15 mouse cellular contexts compared by ENCODE assay signal in genomic region chr11:101953441-101953840, GRCm38 (mm10). TPM values are rescaled to one million over a fixed set of nuclear protein-coding genes. Genes with fewer than 3 reads are reported as not detected.
DNase-seq lines count a peak whose midpoint lies in the region; ATAC-seq and TF ChIP-seq lines count a peak whose summit lies in the region.
"Had no signal": no experiment of that assay in that cellular context is flagged by ENCODE, and none has a peak within 500 bp of the region (broad histone marks: within the 10 kb centered on the region; RNA-seq: fewer than 3 reads in every experiment).

No protein-coding gene starts in this region.

- H3K27me3 ChIP-seq in heart, embryonic 15.5 days: peaks cover 9% of the 10 kb centered on the region
- H3K27me3 ChIP-seq in lung, embryonic 16.5 days (ENCODE audit: control insufficient read depth, insufficient read depth, low read depth, low read length): no peaks in the 10 kb centered on the region
- no peaks in the 10 kb centered on the region for H3K27me3 ChIP-seq in lung, postnatal 0 days (replicated peaks; ENCODE audit: insufficient read depth, low read length)
- H3K27me3 ChIP-seq in intestine, postnatal 0 days (replicated peaks; ENCODE audit: control insufficient read depth, insufficient read depth, low read length): no peaks in the 10 kb centered on the region

- intact Hi-C loops in heart, postnatal 10 days (cut with DNase I): no loop called here

- peaks cover 14% of the 10 kb centered on the region for H3K4me1 ChIP-seq in heart, embryonic 15.5 days (replicated peaks)
- peaks cover 17% of the 10 kb centered on the region for H3K4me1 ChIP-seq in lung, embryonic 16.5 days (replicated peaks; ENCODE audit: control insufficient read depth, insufficient read depth, low read length)
- H3K4me1 ChIP-seq in lung, postnatal 0 days (ENCODE audit: insufficient read depth, low read depth, low read length): 0 out of 2 replicates have a peak, but pooled peaks cover 3% of the 10 kb centered on the region
- H3K4me1 ChIP-seq in intestine, postnatal 0 days (replicated peaks; ENCODE audit: control insufficient read depth, insufficient read depth, low read length): 0 out of 2 replicates have a peak, but pooled peaks cover 3% of the 10 kb centered on the region

- no peaks in the 10 kb centered on the region for H3K36me3 ChIP-seq in heart, embryonic 15.5 days
- no peaks in the 10 kb centered on the region for H3K36me3 ChIP-seq in lung, embryonic 16.5 days (ENCODE audit: control insufficient read depth, insufficient read depth, low read length)
- no peaks in the 10 kb centered on the region for H3K36me3 ChIP-seq in lung, postnatal 0 days (ENCODE audit: insufficient read depth, low read length)
- no peaks in the 10 kb centered on the region for H3K36me3 ChIP-seq in intestine, postnatal 0 days (ENCODE audit: control insufficient read depth, insufficient read depth)
- H3K36me3 ChIP-seq: forebrain, embryonic 12.5 days; hindbrain, embryonic 13.5 days had no signal

- DNase-seq in heart, postnatal 10 days: no peak
- DNase-seq in lung, postnatal 0 days (ENCODE audit: low spot score): no peak
- DNase-seq in adrenal gland, postnatal 10 days: no peak
- DNase-seq in cerebellum, postnatal 36 days: no peak
- DNase-seq: cerebellum, adult 9-11 months; layer of hippocampus, postnatal 36 days had no signal

- TF ChIP-seq CTCF in lung, postnatal 0 days (IDR thresholded peaks at IDR 0.05): no peak
- no peak for TF ChIP-seq CTCF in intestine, postnatal 0 days (IDR thresholded peaks at IDR 0.05; ENCODE audit: low read depth)

- peak overlapping the region; percentile 12 for H3K4me2 ChIP-seq in heart, embryonic 15.5 days
- peak overlapping the region; percentile 39 for H3K4me2 ChIP-seq in lung, embryonic 16.5 days (ENCODE audit: low read depth, low read length)
- no peak overlapping the region for H3K4me2 ChIP-seq in lung, postnatal 0 days (replicated peaks; ENCODE audit: low read depth, low read length)
- H3K4me2 ChIP-seq in intestine, postnatal 0 days (replicated peaks; ENCODE audit: low read depth): 0 out of 2 replicates have a peak overlapping the region, but pooled peaks have one; percentile 32

- WGBS in heart, embryonic 15.5 days: 26% methylated on average over 4 of the region's 4 CpGs
- 35% methylated on average over 4 of the region's 4 CpGs for WGBS in lung, embryonic 16.5 days
- WGBS in lung, postnatal 0 days: 35% methylated on average over 4 of the region's 4 CpGs
- 43% methylated on average over 4 of the region's 4 CpGs for WGBS in intestine, postnatal 0 days

- H3K4me3 ChIP-seq in heart, embryonic 15.5 days: no peak overlapping the region
- no peak overlapping the region for H3K4me3 ChIP-seq in lung, embryonic 16.5 days (ENCODE audit: low read length)
- H3K4me3 ChIP-seq in lung, postnatal 0 days (ENCODE audit: low read depth, low read length): no peak overlapping the region
- H3K4me3 ChIP-seq in intestine, postnatal 0 days (ENCODE audit: low read depth, low read length): no peak overlapping the region
- H3K4me3 ChIP-seq: forebrain, embryonic 12.5 days; hindbrain, embryonic 13.5 days had no signal

- no peak for ATAC-seq in heart, embryonic 15.5 days (replicated peaks; ENCODE audit: insufficient number of reproducible peaks, insufficient read depth, low FRiP score, low read depth)
- ATAC-seq in lung, embryonic 16.5 days (ENCODE audit: low read depth): no peak
- no peak for ATAC-seq in lung, postnatal 0 days
- ATAC-seq in intestine, postnatal 0 days: no peak
- ATAC-seq: Patski had no signal

- TF ChIP-seq EP300 in lung, postnatal 0 days (IDR thresholded peaks at IDR 0.05): no peak

- peak overlapping the region; percentile 75 for H3K27ac ChIP-seq in heart, embryonic 15.5 days
- H3K27ac ChIP-seq in lung, embryonic 16.5 days (ENCODE audit: low read length): peak overlapping the region; percentile 67
- H3K27ac ChIP-seq in lung, postnatal 0 days (ENCODE audit: low read length): no peak overlapping the region
- no peak overlapping the region for H3K27ac ChIP-seq in intestine, postnatal 0 days (ENCODE audit: low read depth, low read length)
- H3K27ac ChIP-seq: forebrain, embryonic 12.5 days; hindbrain, embryonic 13.5 days had no signal

- no peak overlapping the region for H3K9ac ChIP-seq in heart, embryonic 15.5 days
- 0 out of 2 replicates have a peak overlapping the region, but pooled peaks have one; percentile 9 for H3K9ac ChIP-seq in lung, embryonic 16.5 days (ENCODE audit: low read length)
- no peak overlapping the region for H3K9ac ChIP-seq in lung, postnatal 0 days (replicated peaks; ENCODE audit: low read depth)
- H3K9ac ChIP-seq in intestine, postnatal 0 days (ENCODE audit: low read depth, low read length): no peak overlapping the region

- H3K9me3 ChIP-seq in heart, embryonic 15.5 days (replicated peaks): no peaks in the 10 kb centered on the region
- H3K9me3 ChIP-seq in lung, embryonic 16.5 days (ENCODE audit: control insufficient read depth, low read length): no peaks in the 10 kb centered on the region
- no peaks in the 10 kb centered on the region for H3K9me3 ChIP-seq in lung, postnatal 0 days (ENCODE audit: low read length)
- H3K9me3 ChIP-seq in intestine, postnatal 0 days (ENCODE audit: control insufficient read depth): no peaks in the 10 kb centered on the region
- H3K9me3 ChIP-seq: forebrain, embryonic 12.5 days; hindbrain, embryonic 13.5 days had no signal

RNA-seq across cellular contexts. Expression of gene Sost, which starts 13.4 kb away (rescaled TPM):
- polyA plus RNA-seq in heart, embryonic 15.5 days (2015; fragmentation: Nextera tagmentation; extraction: Ambion mirVana): 3.9 and 4.4 TPM in 2 replicates
- total RNA-seq in heart, postnatal 10 days (2021): 1 to 10 TPM; 1.5 to 2.2 TPM
- polyA plus RNA-seq in lung, embryonic 16.5 days (2015; fragmentation: Nextera tagmentation; extraction: Ambion mirVana): 0.53 and 0.63 TPM in 2 replicates
- polyA plus RNA-seq in lung, postnatal 0 days (2015; fragmentation: Nextera tagmentation; extraction: Ambion mirVana): 0.06 TPM in 1 of 2 replicates, not detected in the other
- not detected in 2 replicates for polyA plus RNA-seq in intestine, postnatal 0 days (2015; fragmentation: Nextera tagmentation; extraction: Ambion mirVana)
- total RNA-seq in adrenal gland, postnatal 10 days (2021): 1 to 10 TPM in 1 of 2 experiments, not detected in 1; 3.0 TPM
- total RNA-seq: layer of hippocampus, postnatal 36 days; megakaryocyte progenitor cell, adult 5-6 weeks had no signal
- polyA plus RNA-seq: embryonic facial prominence, embryonic 11.5 days; Patski had no signal

RNA-seq across cellular contexts. Expression of gene Cfap97d1, which starts 30.6 kb away (rescaled TPM):
- polyA plus RNA-seq in heart, embryonic 15.5 days (2015; fragmentation: Nextera tagmentation; extraction: Ambion mirVana): not detected in 2 replicates
- not detected for total RNA-seq in heart, postnatal 10 days (2021)
- not detected in 2 replicates for polyA plus RNA-seq in lung, embryonic 16.5 days (2015; fragmentation: Nextera tagmentation; extraction: Ambion mirVana)
- 0.20 TPM in 1 of 2 replicates, not detected in the other for polyA plus RNA-seq in lung, postnatal 0 days (2015; fragmentation: Nextera tagmentation; extraction: Ambion mirVana)
- polyA plus RNA-seq in intestine, postnatal 0 days (2015; fragmentation: Nextera tagmentation; extraction: Ambion mirVana): not detected in 2 replicates
- total RNA-seq in adrenal gland, postnatal 10 days (2021): not detected
- total RNA-seq: layer of hippocampus, postnatal 36 days; megakaryocyte progenitor cell, adult 5-6 weeks had no signal
- polyA plus RNA-seq: embryonic facial prominence, embryonic 11.5 days; forebrain, embryonic 12.5 days; hindbrain, embryonic 13.5 days; limb, embryonic 14.5 days; Patski had no signal

RNA-seq across cellular contexts. Expression of gene Dusp3, which starts 33.4 kb away (rescaled TPM):
- 50.4 and 56.7 TPM in 2 replicates for polyA plus RNA-seq in heart, embryonic 15.5 days (2015; fragmentation: Nextera tagmentation; extraction: Ambion mirVana)
- 100 to 1,000 TPM; 145 to 170 TPM for total RNA-seq in heart, postnatal 10 days (2021)
- 21.7 and 23.8 TPM in 2 replicates for polyA plus RNA-seq in lung, embryonic 16.5 days (2015; fragmentation: Nextera tagmentation; extraction: Ambion mirVana)
- 78.2 and 80.0 TPM in 2 replicates for polyA plus RNA-seq in lung, postnatal 0 days (2015; fragmentation: Nextera tagmentation; extraction: Ambion mirVana)
- 49.9 and 53.5 TPM in 2 replicates for polyA plus RNA-seq in intestine, postnatal 0 days (2015; fragmentation: Nextera tagmentation; extraction: Ambion mirVana)
- total RNA-seq in adrenal gland, postnatal 10 days (2021): 10 to 100 TPM; 93.3 to 96.3 TPM

RNA-seq across cellular contexts. Expression of gene Meox1, which starts 59.3 kb away (rescaled TPM):
- 15.7 and 19.8 TPM in 2 replicates for polyA plus RNA-seq in heart, embryonic 15.5 days (2015; fragmentation: Nextera tagmentation; extraction: Ambion mirVana)
- 10 to 100 TPM; 23.7 to 27.5 TPM for total RNA-seq in heart, postnatal 10 days (2021)
- polyA plus RNA-seq in lung, embryonic 16.5 days (2015; fragmentation: Nextera tagmentation; extraction: Ambion mirVana): 11.7 and 12.4 TPM in 2 replicates
- 8.1 and 8.7 TPM in 2 replicates for polyA plus RNA-seq in lung, postnatal 0 days (2015; fragmentation: Nextera tagmentation; extraction: Ambion mirVana)
- 3.8 and 4.1 TPM in 2 replicates for polyA plus RNA-seq in intestine, postnatal 0 days (2015; fragmentation: Nextera tagmentation; extraction: Ambion mirVana)
- 10 to 100 TPM; 10.1 to 11.0 TPM for total RNA-seq in adrenal gland, postnatal 10 days (2021)
- total RNA-seq: megakaryocyte progenitor cell, adult 5-6 weeks had no signal

Comparison
In these comparisons a context has a peak if more than half of its experiments do, and no peak if none do; other contexts are left out.
1. H3K27ac ChIP-seq: peak in heart, embryonic 15.5 days (single experiment) and lung, embryonic 16.5 days (single experiment); none in lung, postnatal 0 days (single experiment) and intestine, postnatal 0 days (single experiment).